Mouse (Mus musculus): ENCODE results near the gene Kdf1.

DNA sequence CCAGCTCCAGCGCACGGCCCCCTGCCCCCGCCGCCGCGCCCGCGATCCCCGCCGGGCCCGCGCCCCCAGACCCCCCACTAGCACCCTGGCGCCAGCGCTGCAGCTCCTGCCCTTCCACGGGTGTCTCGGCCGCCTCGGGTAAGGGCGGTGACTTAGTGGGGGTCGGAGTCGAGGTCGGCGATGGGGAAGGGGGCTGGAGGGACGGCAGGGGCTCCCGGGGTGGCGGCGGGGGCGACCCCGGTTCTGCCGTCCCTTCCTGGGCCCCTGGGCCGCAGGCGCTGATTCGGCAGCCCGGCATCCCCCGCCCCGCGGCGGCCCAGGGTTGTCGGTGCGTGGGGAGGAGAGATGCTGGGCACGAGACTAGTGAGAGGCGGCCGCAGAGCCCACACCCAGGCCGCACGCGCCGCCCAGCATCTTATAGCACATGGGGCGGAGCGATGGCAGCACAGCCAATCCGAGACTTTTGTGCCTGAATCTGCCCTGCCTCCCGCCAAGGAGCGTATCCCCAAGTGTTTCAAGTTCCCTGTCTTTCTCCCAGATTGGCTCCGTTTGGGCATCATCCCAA, 20.5 kb upstream of the Kdf1 start, which contains the start of gene Trnp1:
- TF ChIP-seq CTCF (IDR thresholded peaks at IDR 0.05; ENCODE audit: control insufficient read depth, insufficient read depth, insufficient replicate concordance, low read depth, low read length) (no peak), POLR2A (IDR thresholded peaks at IDR 0.05; ENCODE audit: control insufficient read depth, low read depth, low read length) (no peak)
